Mouse (Mus musculus) CH12.LX (cell line): ENCODE measurements around the gene Brd3.

Experiments
- CTCF ChIP-seq, 2 experiments: IDR thresholded peaks in 1 of 2; conservative IDR thresholded peaks in 1 of 2; 2 replicates each; pipeline ENCODE4 v1.5.1; 2011 to 2012; ENCODE audit warnings: low read depth in 2 of 2, low read length in 2 of 2, improper control_type of control experiment in 1 of 2, inconsistent platforms in 1 of 2, mild to moderate bottlenecking in 1 of 2, moderate library complexity in 1 of 2
- NELFE ChIP-seq: IDR thresholded peaks from 2 replicates; pipeline ENCODE4 v1.6.1; 2011; ENCODE audit warnings: low read depth, low read length, improper control_type of control experiment
- PAX5 ChIP-seq: IDR thresholded peaks from 2 replicates; pipeline ENCODE4 v1.6.1; 2012; ENCODE audit warnings: low read length, inconsistent platforms, mixed read lengths
- POLR2A ChIP-seq: IDR thresholded peaks from 2 replicates; pipeline ENCODE4 v1.6.1; 2011; ENCODE audit warnings: low read depth, mild to moderate bottlenecking, improper control_type of control experiment, low read length
- USF1 ChIP-seq: IDR thresholded peaks from 2 replicates; pipeline ENCODE4 v1.6.1; 2014; ENCODE audit warnings: low read depth, mild to moderate bottlenecking, inconsistent platforms, low read length, improper control_type of control experiment
- ZC3H11A ChIP-seq: IDR thresholded peaks from 2 replicates; pipeline ENCODE4 v1.6.1; 2012; ENCODE audit warnings: low read depth, mild to moderate bottlenecking, inconsistent platforms, low read length, improper control_type of control experiment
- ZNF384 ChIP-seq: IDR thresholded peaks from 2 replicates; pipeline ENCODE4 v1.6.1; 2012; ENCODE audit warnings: low read depth, low read length, improper control_type of control experiment, inconsistent platforms

- TF ChIP-seq POLR2A (no peak), ZC3H11A (no peak), USF1 (no peak), CTCF (conservative IDR thresholded peaks at IDR 0.05 in 1 of 2, IDR thresholded peaks at IDR 0.05 in 1 of 2; ENCODE audit: low read depth in 2 of 2, low read length in 2 of 2) (no peak), ZNF384 (no peak), NELFE (no peak), PAX5 (no peak)
Measured at GRCm38 (mm10) chr2:27482265-27482861, 25.1 kb downstream of the Brd3 start.
